Mouse (Mus musculus) stomach, embryonic 14.5 days (tissue): ENCODE results near the gene Cpb2. TPM values are rescaled to one million over a fixed set of nuclear protein-coding genes. Genes with fewer than 3 reads are reported as not detected.

Experiments used
- ATAC-seq: fragments of 200-750 bp; cut with Nextera tagmentation; 2 replicates; pipeline ENCODE4 v1.8.0; 2017; ENCODE audit warnings: low read depth, moderate TSS enrichment; ENCODE audit not compliant: insufficient number of reproducible peaks, insufficient read depth, low FRiP score
- H3K27ac ChIP-seq: fragments of 300-500 bp; sonication (generic); 2 replicates; pipeline ENCODE4 v1.5.1; 2014; ENCODE audit warnings: mild to moderate bottlenecking, low read length, moderate library complexity, mixed read lengths
- H3K27me3 ChIP-seq: fragments of 300-500 bp; sonication (generic); 2 replicates; pipeline ENCODE4 v1.6.1; 2014; ENCODE audit warnings: low read length, control low read depth, mixed read lengths; ENCODE audit not compliant: control insufficient read depth, insufficient read depth
- H3K36me3 ChIP-seq: fragments of 300-500 bp; sonication (generic); 2 replicates; pipeline ENCODE4 v1.6.1; 2014; ENCODE audit warnings: mild to moderate bottlenecking, control low read depth, low read length, moderate library complexity, mixed read lengths; ENCODE audit not compliant: control insufficient read depth, insufficient read depth
- H3K4me1 ChIP-seq: fragments of 300-500 bp; sonication (generic); 2 replicates; pipeline ENCODE4 v1.6.1; 2014; ENCODE audit warnings: low read length, control low read depth, mixed read lengths; ENCODE audit not compliant: control insufficient read depth, insufficient read depth
- H3K4me2 ChIP-seq: fragments of 300-500 bp; sonication (generic); replicated peaks from 2 replicates; pipeline ENCODE4 v1.6.1; 2014; ENCODE audit warnings: low read depth, low read length, control low read depth
- H3K4me3 ChIP-seq: fragments of 300-500 bp; sonication (generic); 2 replicates; pipeline ENCODE4 v1.5.1; 2014; ENCODE audit warnings: low read depth, low read length, control low read depth
- H3K9ac ChIP-seq: fragments of 300-500 bp; sonication (generic); replicated peaks from 2 replicates; pipeline ENCODE4 v1.6.1; 2014; ENCODE audit warnings: low read depth, mild to moderate bottlenecking, control low read depth, low read length, moderate library complexity, mixed read lengths
- H3K9me3 ChIP-seq: fragments of 300-500 bp; sonication (generic); 2 replicates; pipeline ENCODE4 v1.6.1; 2016; ENCODE audit warnings: low read depth, low read length, control low read depth; ENCODE audit not compliant: control insufficient read depth
- WGBS: fragments of 180-500 bp; shearing (Covaris S2); extraction: QIAGEN DNeasy Blood & Tissue Kit; methylation state at CpG from one replicate; pipeline ENCODE4 v1.1.7; 2014; 5-methylcytosine and 5-hydroxymethylcytosine counted together
- polyA plus RNA-seq: library from polyadenylated mRNA; unstranded; fragments of >200 nt; fragmentation: Nextera tagmentation; extraction: Ambion mirVana; gene quantifications from 2 replicates; pipeline ENCODE4 v1.2.1, GENCODE M21; 2014

The Cpb2 gene
- polyA plus RNA-seq, result 2.7 TPM in 2 replicates

DNA sequence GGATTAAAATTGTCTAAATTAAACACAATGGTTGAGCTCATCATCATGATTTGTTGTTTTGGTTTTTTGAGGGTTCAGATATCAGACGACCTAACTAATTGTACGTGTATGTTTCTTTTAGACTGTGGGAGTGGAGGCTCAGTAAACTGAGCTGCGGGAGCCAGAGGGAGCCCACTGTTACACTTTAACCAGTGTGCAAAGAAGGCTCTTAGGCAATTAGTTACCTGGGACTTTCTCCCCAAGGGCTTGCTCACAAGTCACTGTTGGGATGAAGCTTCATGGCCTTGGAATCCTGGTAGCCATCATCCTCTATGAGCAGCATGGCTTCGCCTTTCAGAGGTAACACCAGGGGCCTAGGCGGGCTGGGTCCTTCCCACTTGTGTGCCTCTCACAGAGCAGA, at the start of gene Cpb2:
Gene Cpb2, plus strand, starts transcription at position 201 of the 400 bp plus-strand sequence.
- ATAC-seq, result no peak
- H3K27me3 ChIP-seq, result no peaks in the 10 kb centered on the region
- 77% methylated on average over 5 of the region's 5 CpGs for WGBS
- no peak within 1 kb of the TSS for H3K4me2 ChIP-seq
- H3K27ac ChIP-seq, result no peak within 1 kb of the TSS
- no peaks in the 10 kb centered on the region for H3K4me1 ChIP-seq
- H3K9me3 ChIP-seq, result no peaks in the 10 kb centered on the region
- H3K9ac ChIP-seq, result no peak within 1 kb of the TSS
- no peak within 1 kb of the TSS for H3K4me3 ChIP-seq
- no peaks in the 10 kb centered on the region for H3K36me3 ChIP-seq

DNA sequence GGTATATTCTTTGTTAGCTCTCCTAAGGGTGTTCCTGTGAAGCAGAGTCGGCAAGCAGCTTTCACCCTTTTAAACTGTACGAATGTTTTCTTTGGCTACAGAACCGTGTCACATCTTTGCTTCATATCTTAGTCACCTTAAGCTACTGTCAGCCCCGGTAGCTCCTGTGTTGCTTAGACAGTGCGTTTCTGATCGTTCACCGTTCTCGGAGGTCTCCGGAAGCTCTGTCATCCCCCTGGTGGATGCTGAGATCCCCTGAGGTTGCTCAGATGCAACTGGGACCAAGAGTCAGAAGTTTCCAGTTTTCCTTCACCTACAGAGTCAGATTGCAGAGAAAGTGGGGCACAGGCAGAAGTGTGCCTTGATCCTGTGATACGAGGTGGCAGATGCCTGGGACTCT, 49.7 kb upstream of the Cpb2 start:
- ATAC-seq, result no peak
- no peaks in the 10 kb centered on the region for H3K36me3 ChIP-seq
- no peak overlapping the region for H3K4me3 ChIP-seq
- H3K9ac ChIP-seq, result no peak overlapping the region
- no peak overlapping the region for H3K27ac ChIP-seq
- no peaks in the 10 kb centered on the region for H3K9me3 ChIP-seq
- H3K4me1 ChIP-seq, result no peaks in the 10 kb centered on the region
- no peaks in the 10 kb centered on the region for H3K27me3 ChIP-seq
- H3K4me2 ChIP-seq, result no peak overlapping the region
- 85% methylated on average over 10 of the region's 10 CpGs for WGBS

DNA sequence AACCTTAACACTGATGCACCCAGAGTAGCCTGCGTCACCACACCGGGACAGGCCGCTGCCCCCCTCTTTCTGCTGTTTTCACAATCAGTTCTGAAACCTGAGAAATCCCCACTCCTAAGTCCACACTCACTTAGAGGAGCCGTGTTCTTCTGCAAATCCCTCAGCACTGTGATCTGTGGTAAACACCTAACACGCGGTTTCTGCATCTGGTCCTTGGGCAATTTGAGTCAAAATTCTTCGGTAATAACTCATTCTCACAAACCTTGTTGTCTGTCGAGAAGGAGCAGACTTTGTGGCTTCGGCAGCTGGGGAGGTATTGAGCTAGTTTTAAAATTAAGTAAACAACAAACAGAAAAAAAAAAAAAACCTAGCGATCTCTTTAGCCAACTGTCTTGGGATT, 49.2 kb upstream of the Cpb2 start:
- no peak overlapping the region for H3K4me2 ChIP-seq
- WGBS, result 69% methylated on average over 10 of the region's 10 CpGs
- no peak for ATAC-seq

DNA sequence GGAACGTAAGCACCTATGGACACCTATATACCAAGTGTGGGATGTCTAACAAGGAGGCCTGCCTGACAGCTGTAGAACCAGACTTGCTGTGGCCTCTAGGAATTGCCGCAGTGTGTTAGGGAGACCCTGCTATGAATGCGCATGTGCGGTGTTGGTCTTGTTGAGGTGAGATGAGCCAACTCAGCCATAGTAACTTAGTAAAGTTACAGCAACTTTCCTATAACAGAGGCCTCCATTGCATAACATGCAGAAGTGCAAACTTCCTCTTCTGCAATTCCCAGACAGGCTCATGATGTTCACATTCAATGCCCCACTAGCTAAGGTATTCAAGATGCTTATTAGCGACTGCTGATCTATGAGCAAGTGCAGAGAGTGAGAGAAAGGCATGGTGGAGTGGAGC, 46.6 kb upstream of the Cpb2 start:
- no peaks in the 10 kb centered on the region for H3K9me3 ChIP-seq
- no peak overlapping the region for H3K27ac ChIP-seq
- no peak for ATAC-seq
- no peak overlapping the region for H3K4me3 ChIP-seq
- no peak overlapping the region for H3K9ac ChIP-seq
- H3K36me3 ChIP-seq, result no peaks in the 10 kb centered on the region
- no peak overlapping the region for H3K4me2 ChIP-seq
- no peaks in the 10 kb centered on the region for H3K4me1 ChIP-seq
- no peaks in the 10 kb centered on the region for H3K27me3 ChIP-seq
- 91% methylated on average over 5 of the region's 5 CpGs for WGBS

More for the DNA sequence above, 49.2 kb upstream of the Cpb2 start:
- no peak overlapping the region for H3K9ac ChIP-seq
- H3K9me3 ChIP-seq, result no peaks in the 10 kb centered on the region
- H3K27ac ChIP-seq, result no peak overlapping the region
- H3K27me3 ChIP-seq, result no peaks in the 10 kb centered on the region
- H3K4me1 ChIP-seq, result no peaks in the 10 kb centered on the region
- no peaks in the 10 kb centered on the region for H3K36me3 ChIP-seq
- no peak overlapping the region for H3K4me3 ChIP-seq

DNA sequence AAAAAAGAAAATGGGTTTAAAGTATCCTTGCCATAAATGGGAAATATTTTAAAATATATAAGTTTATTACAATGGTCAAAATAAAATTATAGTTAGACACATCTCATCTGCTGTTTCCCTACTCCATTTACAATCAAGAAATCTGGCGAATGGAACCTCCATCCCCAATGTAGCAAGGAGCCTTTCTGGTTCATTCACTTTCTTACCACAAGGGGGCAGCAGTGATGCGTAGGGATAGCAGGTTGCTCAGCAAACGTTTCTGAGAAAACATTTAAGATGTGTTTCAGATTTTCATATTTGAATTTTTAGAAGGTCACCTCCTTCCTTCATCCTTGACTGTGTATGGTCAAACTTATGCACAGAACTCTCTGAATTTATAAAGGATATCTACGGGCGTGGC, 45.1 kb upstream of the Cpb2 start:
- Histone ChIP-seq H3K4me3 (no peak overlapping the region), H3K36me3 (no peaks in the 10 kb centered on the region), H3K4me2 (no peak overlapping the region), H3K4me1 (no peaks in the 10 kb centered on the region), H3K27me3 (no peaks in the 10 kb centered on the region), H3K9ac (no peak overlapping the region), H3K9me3 (no peaks in the 10 kb centered on the region; the same call in 1 of the 2 replicates), H3K27ac (no peak overlapping the region)
- no peak for ATAC-seq
- WGBS, result 36% methylated on average over 5 of the region's 5 CpGs

DNA sequence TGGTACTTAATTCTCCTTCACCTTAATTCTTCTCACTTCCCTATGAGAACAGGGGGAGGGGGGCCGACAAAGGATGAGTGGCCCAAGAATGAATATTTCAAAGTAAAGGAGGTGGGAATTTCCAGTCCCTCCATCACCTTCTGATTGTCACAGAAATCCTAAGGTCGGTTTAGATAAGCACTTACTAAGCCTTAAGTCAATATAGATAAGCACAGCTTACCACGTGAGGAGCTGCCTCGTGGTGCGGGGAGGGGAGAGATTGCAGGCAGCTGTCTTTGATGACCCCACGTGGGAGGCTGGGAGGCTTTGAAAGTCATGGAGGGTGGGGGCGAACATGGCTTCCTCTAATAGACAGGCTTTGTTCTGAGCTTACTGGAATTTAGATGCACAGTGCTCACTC, 44.4 kb upstream of the Cpb2 start:
- 28% methylated on average over 7 of the region's 7 CpGs for WGBS

DNA sequence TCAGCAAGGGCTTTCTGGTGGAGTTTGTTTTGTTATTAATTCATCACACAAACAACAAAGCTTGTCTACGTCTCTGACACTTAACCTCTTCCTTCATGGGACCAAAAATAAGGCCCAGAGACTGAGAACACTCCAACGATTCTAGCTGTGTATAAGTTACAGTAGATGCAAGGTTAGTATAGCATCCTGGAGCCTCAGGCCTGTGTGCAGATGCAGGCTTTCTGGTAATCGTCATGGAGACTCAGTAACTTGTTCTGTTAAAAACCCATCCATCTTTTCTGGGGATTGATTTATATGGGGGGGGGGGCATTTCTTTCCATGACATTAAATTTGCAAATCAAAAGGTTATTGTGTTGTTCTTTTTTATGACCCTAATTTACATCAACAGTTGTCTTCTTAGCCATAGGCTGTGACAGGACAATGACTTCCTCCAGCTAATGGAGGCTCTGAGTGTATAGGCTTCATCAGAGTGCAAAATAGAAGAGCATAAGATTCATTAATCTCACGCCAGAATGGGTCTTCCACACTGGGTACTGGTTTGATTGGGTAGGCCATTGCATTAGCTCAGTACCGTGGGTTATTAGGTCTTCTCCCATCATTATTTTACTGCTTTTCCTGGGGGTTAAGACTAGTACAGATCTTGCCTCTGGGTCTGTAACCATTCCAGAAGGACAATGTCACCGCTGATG, 36.6 kb upstream of the Cpb2 start:
- no peaks in the 10 kb centered on the region for H3K36me3 ChIP-seq
- no peak for ATAC-seq
- H3K27ac ChIP-seq, result no peak overlapping the region
- H3K4me2 ChIP-seq, result no peak overlapping the region
- H3K4me1 ChIP-seq, result no peaks in the 10 kb centered on the region
- no peaks in the 10 kb centered on the region; the same call in 1 of the 2 replicates for H3K9me3 ChIP-seq
- WGBS, result 81% methylated on average over 6 of the region's 6 CpGs
- no peaks in the 10 kb centered on the region for H3K27me3 ChIP-seq
- H3K4me3 ChIP-seq, result no peak overlapping the region
- H3K9ac ChIP-seq, result no peak overlapping the region

More for the DNA sequence above, 44.4 kb upstream of the Cpb2 start:
- H3K27me3 ChIP-seq, result no peaks in the 10 kb centered on the region
- H3K36me3 ChIP-seq, result no peaks in the 10 kb centered on the region
- H3K9ac ChIP-seq, result no peak overlapping the region
- no peak overlapping the region for H3K4me3 ChIP-seq
- H3K4me1 ChIP-seq, result no peaks in the 10 kb centered on the region
- no peak overlapping the region for H3K4me2 ChIP-seq
- H3K9me3 ChIP-seq, result no peaks in the 10 kb centered on the region; the same call in 1 of the 2 replicates
- no peak overlapping the region; the same call in 1 of the 2 replicates for H3K27ac ChIP-seq
- peak; percentile 87 for ATAC-seq

DNA sequence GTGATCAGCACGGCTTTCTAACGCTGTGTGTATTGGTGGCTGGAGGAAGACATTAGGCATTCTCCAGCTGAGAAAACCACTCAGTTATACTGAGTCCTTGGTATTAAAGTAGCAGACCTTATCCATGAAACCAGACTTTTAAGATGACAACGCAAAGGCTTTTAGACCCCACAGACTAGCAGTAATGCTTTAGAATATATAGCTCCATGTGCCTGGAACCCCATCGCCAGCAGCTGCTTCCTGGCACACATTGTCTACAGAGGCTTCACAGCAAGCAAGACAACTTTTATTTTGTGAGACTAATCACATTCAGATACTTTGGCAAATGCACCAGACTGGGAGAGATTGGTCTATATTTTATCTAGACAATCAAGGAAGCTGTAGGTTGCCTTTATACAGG, 35.8 kb upstream of the Cpb2 start:
- H3K27ac ChIP-seq, result no peak overlapping the region
- H3K4me1 ChIP-seq, result no peaks in the 10 kb centered on the region
- no peak overlapping the region for H3K4me3 ChIP-seq
- 90% methylated on average over 4 of the region's 4 CpGs for WGBS
- no peaks in the 10 kb centered on the region for H3K27me3 ChIP-seq
- no peak for ATAC-seq
- H3K4me2 ChIP-seq, result no peak overlapping the region
- H3K9me3 ChIP-seq, result no peaks in the 10 kb centered on the region; the same call in 1 of the 2 replicates
- H3K36me3 ChIP-seq, result no peaks in the 10 kb centered on the region
- no peak overlapping the region for H3K9ac ChIP-seq
